Mouse (Mus musculus) limb, embryonic 14.5 days (tissue): ENCODE data around the gene Rangrf. TPM values are rescaled to one million over a fixed set of nuclear protein-coding genes. Genes with fewer than 3 reads are reported as not detected.
"Not testable (repeated sequence)": the region's sequence is repeated elsewhere in the genome, so short reads cannot be mapped to it uniquely, and the experiment has no call there.

Experiments
- ATAC-seq: fragments of 200-750 bp; cut with Nextera tagmentation; 2 replicates; pipeline ENCODE4 v1.8.0; 2017; ENCODE audit warnings: low read depth, moderate number of reproducible peaks, moderate TSS enrichment; ENCODE audit not compliant: low FRiP score
- DNase-seq: peaks from one replicate; pipeline ENCODE4 v3.0.0-alpha.2; 2015; ENCODE audit warnings: low spot score
- H3K27ac ChIP-seq: fragments of 300-500 bp; sonication (generic); replicated peaks from 2 replicates; pipeline ENCODE4 v1.5.1; 2014; ENCODE audit warnings: low read depth, mild to moderate bottlenecking, low read length, moderate library complexity, mixed read lengths
- H3K27me3 ChIP-seq: fragments of 300-500 bp; sonication (generic); 2 replicates; pipeline ENCODE4 v1.6.1; 2014; ENCODE audit warnings: low read length, mixed read lengths; ENCODE audit not compliant: control insufficient read depth, insufficient read depth
- H3K36me3 ChIP-seq: fragments of 300-500 bp; sonication (generic); 2 replicates; pipeline ENCODE4 v1.6.1; 2014; ENCODE audit warnings: mild to moderate bottlenecking, low read length, moderate library complexity, mixed read lengths; ENCODE audit not compliant: control insufficient read depth, insufficient read depth
- H3K4me1 ChIP-seq: fragments of 300-500 bp; sonication (generic); 2 replicates; pipeline ENCODE4 v1.6.1; 2014; ENCODE audit warnings: antibody characterized with exemption, low read length, mixed read lengths; ENCODE audit not compliant: control insufficient read depth, insufficient read depth
- H3K4me2 ChIP-seq: fragments of 300-500 bp; sonication (generic); replicated peaks from 2 replicates; pipeline ENCODE4 v1.6.1; 2014; ENCODE audit warnings: low read depth, mild to moderate bottlenecking, low read length, moderate library complexity; ENCODE audit not compliant: severe bottlenecking
- H3K4me3 ChIP-seq: fragments of 300-500 bp; sonication (generic); replicated peaks from 2 replicates; pipeline ENCODE4 v1.5.1; 2014; ENCODE audit warnings: low read length
- H3K9ac ChIP-seq: fragments of 300-500 bp; sonication (generic); 2 replicates; pipeline ENCODE4 v1.6.1; 2014; ENCODE audit warnings: mild to moderate bottlenecking, low read depth, low read length, moderate library complexity; ENCODE audit not compliant: severe bottlenecking
- H3K9me3 ChIP-seq: fragments of 300-500 bp; sonication (generic); 2 replicates; pipeline ENCODE4 v1.6.1; 2016; ENCODE audit warnings: low read length; ENCODE audit not compliant: control insufficient read depth
- POLR2A ChIP-seq: fragments of 200-500 bp; IDR thresholded peaks from 2 replicates; pipeline ENCODE4 v1.8.0; 2012; ENCODE audit warnings: inconsistent platforms, mild to moderate bottlenecking, moderate library complexity, borderline replicate concordance; ENCODE audit not compliant: insufficient read depth, insufficient read length; ENCODE audit errors: extremely low read depth
- WGBS: fragments of 180-500 bp; shearing (Covaris S2); extraction: QIAGEN DNeasy Blood & Tissue Kit; methylation state at CpG from one replicate; pipeline ENCODE4 v1.1.7; 2014; 5-methylcytosine and 5-hydroxymethylcytosine counted together
- polyA plus RNA-seq, 2 experiments: library from polyadenylated mRNA; depleted of rRNA in 1 of 2; stranded (reverse) in 1 of 2; unstranded in 1 of 2; fragments of >200 nt; fragmentation: Nextera tagmentation in 1 of 2; extraction: Ambion mirVana in 1 of 2; gene quantifications; 2 replicates each; pipeline versions ENCODE4 v1.2.1 to v1.2.3; 2012 to 2014

Gene Rangrf
- polyA plus RNA-seq, 2 experiments = 42.8 to 43.4 TPM

GRCm38 (mm10) chr11:68966554-68966953 is 8.4 kb downstream of the Rangrf start:
- DNase-seq = no peak
- no peaks in the 10 kb centered on the region for H3K36me3 ChIP-seq
- H3K9me3 ChIP-seq = no peaks in the 10 kb centered on the region
- TF ChIP-seq POLR2A = no peak
- no peak overlapping the region for H3K9ac ChIP-seq
- no peaks in the 10 kb centered on the region for H3K27me3 ChIP-seq
- H3K27ac ChIP-seq = no peak overlapping the region
- H3K4me1 ChIP-seq = peaks cover 5% of the 10 kb centered on the region
- 47% methylated on average over 1 of the region's 1 CpGs for WGBS
- no peak for ATAC-seq
- no peak overlapping the region for H3K4me2 ChIP-seq
- no peak overlapping the region for H3K4me3 ChIP-seq

GRCm38 (mm10) chr11:68965845-68966244 is 9.1 kb downstream of the Rangrf start:
- ATAC-seq = no peak
- no peak for TF ChIP-seq POLR2A
- Histone ChIP-seq H3K9me3 (no peaks in the 10 kb centered on the region), H3K9ac (no peak overlapping the region), H3K36me3 (no peaks in the 10 kb centered on the region), H3K4me3 (no peak overlapping the region), H3K4me2 (no peak overlapping the region), H3K4me1 (peaks cover 5% of the 10 kb centered on the region), H3K27ac (no peak overlapping the region), H3K27me3 (no peaks in the 10 kb centered on the region)
- WGBS = 38% methylated on average over 3 of the region's 3 CpGs
- peak; percentile 68 for DNase-seq

- Histone ChIP-seq H3K9me3 (no peaks in the 10 kb centered on the region), H3K27me3 (no peaks in the 10 kb centered on the region), H3K4me2 (no peak overlapping the region), H3K36me3 (no peaks in the 10 kb centered on the region), H3K27ac (no peak overlapping the region), H3K4me3 (no peak overlapping the region), H3K4me1 (peaks cover 5% of the 10 kb centered on the region), H3K9ac (no peak overlapping the region)
- no peak for TF ChIP-seq POLR2A
- DNase-seq = no peak
- no peak for ATAC-seq
These were observed 9.9 kb downstream of the Rangrf start for GRCm38 (mm10) chr11:68965050-68965449.

- Histone ChIP-seq H3K9ac (no peak overlapping the region), H3K27me3 (no peaks in the 10 kb centered on the region), H3K36me3 (no peaks in the 10 kb centered on the region), H3K4me3 (no peak overlapping the region), H3K4me1 (peaks cover 2% of the 10 kb centered on the region), H3K9me3 (no peaks in the 10 kb centered on the region), H3K4me2 (no peak overlapping the region), H3K27ac (no peak overlapping the region)
- ATAC-seq (no peak), DNase-seq (no peak)
- 82% methylated on average over 2 of the region's 2 CpGs for WGBS
- no peak for TF ChIP-seq POLR2A
These were observed 11.6 kb downstream of the Rangrf start for GRCm38 (mm10) chr11:68963405-68963804.

GRCm38 (mm10) chr11:68962159-68962558 is 12.8 kb downstream of the Rangrf start:
- H3K4me1 ChIP-seq, ATAC-seq, H3K9me3 ChIP-seq, H3K4me2 ChIP-seq, H3K36me3 ChIP-seq, H3K9ac ChIP-seq, H3K27me3 ChIP-seq, H3K27ac ChIP-seq, DNase-seq, H3K4me3 ChIP-seq: not testable (repeated sequence)
- WGBS = 17% methylated on average over 11 of the region's 11 CpGs

- TF ChIP-seq POLR2A = no peak
- H3K27ac ChIP-seq = no peak overlapping the region
- H3K4me2 ChIP-seq = no peak overlapping the region
- H3K27me3 ChIP-seq = no peaks in the 10 kb centered on the region
- no peak overlapping the region for H3K9ac ChIP-seq
- WGBS = 74% methylated on average over 3 of the region's 3 CpGs
- DNase-seq (no peak), ATAC-seq (no peak)
- no peak overlapping the region for H3K4me3 ChIP-seq
- H3K36me3 ChIP-seq = no peaks in the 10 kb centered on the region
- H3K9me3 ChIP-seq = no peaks in the 10 kb centered on the region
- peaks cover 5% of the 10 kb centered on the region; the same call in 1 of the 2 replicates for H3K4me1 ChIP-seq
These were observed 13.4 kb downstream of the Rangrf start for GRCm38 (mm10) chr11:68961596-68961995.
